Mouse (Mus musculus) heart, postnatal 25 days (tissue): ENCODE measurements around the gene Itpkc. TPM values are rescaled to one million over a fixed set of nuclear protein-coding genes. Genes with fewer than 3 reads are reported as not detected.
A peak's percentile ranks its signal among the peaks of the same experiment; 100 is the strongest.

Experiments
- DNase-seq: peaks from one replicate; pipeline ENCODE4 v3.0.0; 2022; ENCODE audit warnings: low spot score
- intact Hi-C: fragments of 180-260 bp; cut with DNase I; formaldehyde crosslinking; loops from one replicate; pipeline ENCODE4 v1.15.1; 2025
- total RNA-seq, 2 experiments: library from RNA; stranded (reverse); gene quantifications; 2 replicates each; pipeline ENCODE4 v1.2.3; 2021

Itpkc gene
- total RNA-seq, 2 experiments from 2014 or later: 4.4 to 4.7 TPM

DNA sequence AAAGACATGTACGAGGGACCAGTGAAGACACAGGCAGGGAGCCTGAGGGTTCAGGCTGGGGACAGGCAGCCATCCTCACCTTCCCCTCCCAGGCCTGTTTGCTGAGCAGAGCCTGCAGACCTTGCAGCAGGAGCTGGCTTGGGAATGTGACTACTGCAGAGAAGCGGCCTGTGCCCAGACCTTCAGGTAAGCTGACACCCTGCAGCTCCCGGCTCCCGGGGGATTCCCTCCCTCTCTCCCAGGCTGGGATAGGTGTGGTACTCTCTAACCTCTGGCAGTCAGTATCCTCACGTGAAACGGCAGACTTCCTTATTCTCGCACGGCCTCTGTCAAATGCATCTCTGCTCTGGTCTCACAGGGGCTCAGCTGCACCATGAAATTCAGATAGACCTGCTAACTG is 14.8 kb upstream of the Itpkc start:
- DNase-seq: no peak
- intact Hi-C loops: no loop called here

DNA sequence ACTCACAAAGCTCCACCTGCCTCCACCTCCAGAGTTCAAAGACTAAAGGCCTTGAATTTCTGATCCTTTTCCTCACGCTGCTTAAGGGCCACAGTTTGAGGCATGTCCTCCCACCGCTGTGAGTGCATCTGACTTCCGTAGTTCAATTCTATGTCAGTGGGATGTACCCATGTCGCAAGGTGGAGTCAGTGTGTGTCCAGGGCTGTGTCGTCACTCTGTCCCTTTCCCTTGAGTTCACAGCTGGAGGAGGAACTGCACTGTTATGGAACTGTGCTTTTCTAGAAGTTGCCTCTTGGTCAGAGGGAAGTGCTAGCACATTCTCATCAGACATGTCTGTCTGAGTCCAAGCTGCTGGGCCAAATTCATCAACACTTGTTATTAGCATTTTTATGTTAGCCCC is 10.1 kb upstream of the Itpkc start:
- intact Hi-C loops: no loop called here
- DNase-seq: no peak

DNA sequence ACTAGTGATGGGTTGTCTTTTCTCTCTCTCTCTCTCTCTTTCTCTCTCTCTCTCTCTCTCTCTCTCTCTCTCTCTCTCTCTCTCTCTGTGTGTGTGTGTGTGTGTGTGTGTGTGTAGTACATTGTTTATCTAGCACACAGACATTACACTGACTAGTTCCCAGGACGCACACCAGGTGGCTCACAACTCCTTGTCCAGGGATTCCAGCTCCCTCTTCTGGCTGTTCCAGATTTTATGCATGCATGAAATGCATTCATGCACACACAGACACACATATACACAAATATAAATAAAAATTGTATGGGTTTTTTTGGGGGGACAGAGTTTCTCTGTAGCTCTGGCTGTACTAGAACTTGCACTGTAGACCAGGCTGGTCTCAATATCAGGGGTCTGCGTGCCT is 9.1 kb upstream of the Itpkc start:
- intact Hi-C loops: no loop called here
- no peak for DNase-seq

DNA sequence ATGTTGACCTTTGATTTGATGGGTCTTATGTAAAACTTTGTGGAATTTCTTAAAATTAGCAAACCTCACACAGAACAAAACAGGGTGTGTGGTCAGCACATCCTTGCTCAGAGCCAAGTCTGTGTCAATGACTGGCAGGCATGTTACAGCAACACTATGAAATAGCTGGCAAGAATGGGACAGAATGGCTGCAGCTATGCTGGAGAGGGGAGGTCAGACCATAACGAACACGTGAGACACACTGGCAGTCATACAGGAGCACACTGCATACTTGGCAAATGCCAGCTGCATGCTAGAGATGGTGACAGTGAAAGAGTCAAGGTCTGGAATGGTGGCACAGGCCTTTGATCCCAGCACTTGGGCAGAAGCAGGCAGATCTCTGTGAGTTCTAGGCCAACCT is 7.3 kb upstream of the Itpkc start:
- DNase-seq: no peak
- intact Hi-C loops: no loop called here

DNA sequence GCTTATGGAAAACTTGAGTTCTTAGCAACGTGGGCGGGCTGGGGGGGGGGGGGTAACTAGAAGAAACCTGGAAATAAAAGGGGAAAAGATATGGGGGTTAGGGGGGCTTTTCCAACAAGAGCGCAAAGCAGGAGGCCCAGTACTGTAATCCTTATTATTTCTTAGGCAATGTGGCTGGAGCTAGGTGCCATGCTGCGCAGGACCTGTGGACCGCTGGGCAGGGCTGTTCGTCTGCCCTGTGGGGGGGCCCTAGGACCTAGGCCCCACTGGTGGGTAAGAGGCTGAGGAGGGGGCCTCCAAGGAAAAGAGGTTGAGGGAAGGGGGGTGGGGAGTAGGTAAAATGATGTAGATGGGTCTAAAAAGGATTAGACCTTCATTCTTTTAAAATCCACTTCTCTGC is 4.8 kb upstream of the Itpkc start:
- intact Hi-C loops: no loop called here
- no peak for DNase-seq

DNA sequence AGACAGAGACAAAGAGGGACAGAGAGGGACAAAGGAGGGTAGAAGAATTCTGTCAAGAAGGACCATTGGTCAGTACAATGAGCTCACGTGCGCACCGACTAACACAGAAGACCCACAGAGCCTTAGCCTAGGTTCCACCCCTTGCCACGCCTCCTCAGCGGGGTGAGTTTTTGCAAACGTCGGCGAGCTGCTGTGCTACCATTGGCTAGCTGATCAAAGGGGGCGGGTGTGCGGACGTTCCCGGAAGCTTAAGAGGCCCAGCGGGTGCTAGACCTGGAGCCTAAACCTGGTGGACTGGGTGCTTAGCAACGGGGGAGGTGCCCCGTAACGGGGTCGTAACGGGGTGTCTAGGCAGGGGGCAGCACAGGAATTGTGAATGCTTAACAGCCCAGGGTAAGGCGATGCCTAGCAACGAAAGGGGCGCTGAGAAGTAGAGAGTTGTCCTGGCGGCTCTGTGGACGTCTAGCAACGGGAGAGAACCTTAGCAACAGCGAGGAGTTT is 4.4 kb upstream of the Itpkc start, which contains the start of gene Coq8b:
Coq8b (plus strand) TSS at position 243 of the 501 bp plus-strand sequence.
- DNase-seq: peak; percentile 92
- intact Hi-C loops: no loop called here

DNA sequence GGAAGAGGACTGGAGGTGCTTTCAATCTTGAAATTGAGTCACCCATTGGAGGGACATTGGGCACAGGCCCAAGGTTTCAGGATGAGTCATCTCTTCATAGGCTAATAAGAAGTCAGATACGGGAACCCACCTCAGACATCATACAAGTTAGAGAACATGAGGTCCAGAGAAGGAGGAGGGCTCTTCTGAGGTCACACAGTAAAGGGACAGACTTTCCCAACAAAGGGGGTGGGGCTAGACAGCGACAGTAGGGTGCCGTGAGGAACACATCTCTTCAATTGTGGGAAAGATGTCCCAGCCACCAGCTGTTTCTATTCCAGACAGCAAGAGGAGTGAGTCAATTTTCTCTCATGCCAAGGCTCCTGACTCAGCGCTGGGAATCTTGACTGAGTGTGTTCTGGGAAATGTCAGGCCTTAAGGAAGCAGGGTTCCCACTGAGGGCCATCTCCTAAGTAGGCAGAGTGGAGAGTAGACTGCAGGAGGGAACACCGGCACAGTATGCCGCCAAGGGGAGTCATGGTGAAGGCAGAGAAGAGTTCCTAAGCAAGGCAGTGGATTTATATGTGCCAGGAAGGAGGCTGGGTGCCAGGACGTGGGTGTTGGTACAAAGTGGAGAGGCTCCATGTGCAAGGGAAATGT is 3.4 kb upstream of the Itpkc start:
- intact Hi-C loops: no loop called here
- peak; percentile 65 for DNase-seq

DNA sequence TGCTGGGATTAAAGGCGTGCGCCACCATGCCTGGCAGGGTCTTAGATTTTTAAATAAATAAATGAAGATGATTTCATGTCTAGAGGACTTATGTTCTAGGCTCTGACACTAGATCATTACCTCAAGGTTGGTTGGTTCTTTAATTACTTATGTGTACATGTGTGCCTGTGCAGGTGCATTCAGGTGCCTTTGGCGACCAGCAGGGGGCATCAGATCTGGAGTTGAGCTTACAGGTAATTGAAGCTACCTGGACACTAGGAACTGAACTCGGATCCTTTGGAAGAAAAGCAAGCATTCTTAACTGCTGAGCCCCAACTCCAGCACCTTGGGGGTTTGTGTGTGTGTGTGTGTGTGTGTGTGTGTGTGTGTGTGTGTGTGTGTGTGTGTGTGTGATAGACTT is 2.3 kb upstream of the Itpkc start:
- intact Hi-C loops: no loop called here
- no peak for DNase-seq

DNA sequence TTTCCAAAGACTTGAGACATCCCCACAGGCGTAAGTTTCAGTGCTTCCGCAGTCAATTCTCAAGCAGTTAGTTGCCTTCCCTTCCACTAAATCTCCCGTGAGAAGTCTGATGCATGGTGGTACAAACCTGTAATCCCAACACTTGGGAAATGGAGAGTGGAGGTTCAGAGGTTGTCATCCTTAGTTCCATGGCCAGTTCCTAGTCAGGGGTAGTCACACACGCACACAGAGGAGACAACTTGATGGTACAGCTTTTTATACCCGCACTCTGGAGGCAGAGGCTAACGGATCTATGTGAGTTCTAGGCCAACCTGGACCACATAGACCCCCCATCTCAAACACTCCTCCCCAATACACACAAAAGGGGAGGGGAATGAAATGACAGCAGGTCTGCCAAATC is 404 bp upstream of the Itpkc start:
- intact Hi-C loops: no loop called here

DNA sequence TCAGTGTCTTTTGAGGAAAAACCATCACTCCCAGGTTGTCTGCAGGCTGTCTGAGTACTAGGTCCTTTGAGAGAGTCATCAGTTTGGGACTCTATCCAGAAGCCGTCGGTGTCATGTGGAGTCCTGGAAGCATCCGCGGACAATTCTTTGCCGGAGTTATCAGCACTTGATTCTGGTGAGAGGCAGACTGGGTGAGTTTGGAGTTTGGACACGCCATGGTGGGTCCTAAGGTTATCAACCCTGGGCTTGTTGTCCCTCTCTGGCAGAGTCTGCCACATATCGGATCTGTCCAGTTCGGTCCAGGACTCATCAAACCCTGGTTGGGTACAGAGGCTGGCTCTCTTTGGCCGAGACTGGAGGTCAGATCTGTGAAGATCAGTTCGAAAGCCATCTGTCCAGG is 785 bp downstream of the Itpkc start:
- intact Hi-C loops: loop anchor here (2.0 kb wide), 1 partner anchor 25 kb away; no protein-coding TSS in a partner anchor
- DNase-seq: no peak

More for the DNA sequence above, 404 bp upstream of the Itpkc start:
- no peak for DNase-seq

DNA sequence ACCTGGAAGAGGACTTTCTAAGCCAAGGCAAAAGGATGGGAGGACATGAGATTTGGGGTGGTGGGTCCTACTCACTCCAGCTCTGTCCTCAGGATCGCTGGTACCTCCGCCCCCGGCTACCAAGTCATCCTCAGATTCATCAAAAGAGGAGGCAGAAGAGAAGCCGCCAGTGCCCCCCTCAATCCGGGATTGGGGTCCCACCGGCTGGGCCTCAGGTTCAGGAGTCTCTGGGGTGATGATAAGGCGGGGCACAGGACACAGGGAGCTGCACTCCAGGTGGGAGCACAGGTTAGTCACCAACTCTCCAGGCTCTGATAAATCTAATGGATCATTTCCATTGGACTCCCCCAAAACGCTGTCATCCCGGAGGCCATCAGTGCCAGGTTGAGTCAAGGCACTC is 1.2 kb downstream of the Itpkc start:
- intact Hi-C loops: loop anchor here (2.0 kb wide), 1 partner anchor 24 kb away; no protein-coding TSS in a partner anchor
- no peak for DNase-seq

DNA sequence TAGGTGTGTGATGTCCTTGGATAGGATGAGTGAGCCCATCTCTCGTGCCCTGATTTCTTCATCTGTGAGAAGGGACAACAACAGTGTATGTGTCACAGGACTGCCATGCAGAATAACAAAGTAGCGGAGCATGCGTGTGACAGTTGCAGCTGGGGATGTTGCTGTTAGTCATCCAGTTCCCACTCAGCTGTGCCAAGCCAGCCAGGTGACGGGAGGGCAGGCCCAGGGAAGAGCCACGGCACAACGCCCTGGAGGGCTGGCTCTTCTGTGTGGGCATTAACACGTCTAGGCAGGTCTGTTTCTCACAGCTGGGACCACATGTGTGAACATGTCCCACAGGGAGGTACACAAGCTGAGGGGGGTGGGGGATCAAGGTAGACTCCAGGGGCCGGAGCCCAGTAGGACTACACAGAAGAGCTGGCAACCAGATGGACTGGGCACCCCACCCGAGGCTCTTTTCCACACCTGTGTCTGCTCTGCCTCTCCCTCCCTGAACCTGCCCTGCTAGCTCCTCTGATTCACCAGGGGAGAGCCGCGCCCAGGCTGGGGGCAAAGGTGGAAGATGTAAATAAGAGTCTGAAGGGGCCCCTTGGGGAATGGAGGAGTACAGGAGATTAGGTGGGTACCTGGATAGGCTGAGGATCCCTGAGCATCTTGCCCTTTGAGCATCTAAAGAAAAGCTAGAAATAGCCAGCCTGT is 3.4 kb downstream of the Itpkc start:
- intact Hi-C loops: no loop called here
- DNase-seq: no peak

DNA sequence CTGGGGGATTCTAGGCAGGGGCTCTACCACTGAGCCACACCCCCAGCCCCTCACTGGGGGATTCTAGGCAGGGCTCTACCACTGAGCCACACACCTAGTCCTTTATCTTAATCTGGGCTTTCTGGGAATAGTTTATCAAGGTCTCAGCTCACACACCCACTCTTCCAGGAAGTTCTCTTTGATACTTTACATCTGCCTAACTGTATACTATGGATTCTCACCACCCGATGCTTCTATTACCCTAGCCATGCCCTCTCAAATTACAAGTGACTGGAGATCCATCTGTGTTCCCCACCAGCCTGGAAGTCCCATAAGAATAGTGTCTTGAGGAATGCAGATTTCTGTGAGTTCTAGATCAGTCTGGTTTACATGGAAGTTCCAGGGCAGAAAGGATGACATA is 5.9 kb downstream of the Itpkc start:
- DNase-seq: no peak
- intact Hi-C loops: no loop called here

DNA sequence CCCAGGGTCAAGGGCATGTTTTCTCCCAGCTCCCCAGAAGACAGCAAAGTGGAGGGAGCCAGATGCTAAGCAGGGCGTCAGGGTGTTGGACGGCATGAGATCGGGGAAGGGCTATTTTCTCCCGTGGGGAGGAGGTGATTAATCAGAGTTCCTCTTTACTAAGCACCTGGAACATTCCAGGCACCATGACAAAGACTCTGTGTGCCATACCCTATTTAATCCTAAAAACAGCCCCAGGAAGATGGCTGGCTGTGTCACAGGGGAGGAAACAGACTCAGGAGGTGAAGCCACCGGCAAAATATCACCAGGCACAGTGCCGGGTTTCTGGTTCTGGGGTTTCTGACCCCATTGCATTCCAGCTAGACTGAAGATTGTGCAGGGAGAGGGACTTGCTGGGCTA is 6.5 kb downstream of the Itpkc start:
- intact Hi-C loops: no loop called here
- no peak for DNase-seq

DNA sequence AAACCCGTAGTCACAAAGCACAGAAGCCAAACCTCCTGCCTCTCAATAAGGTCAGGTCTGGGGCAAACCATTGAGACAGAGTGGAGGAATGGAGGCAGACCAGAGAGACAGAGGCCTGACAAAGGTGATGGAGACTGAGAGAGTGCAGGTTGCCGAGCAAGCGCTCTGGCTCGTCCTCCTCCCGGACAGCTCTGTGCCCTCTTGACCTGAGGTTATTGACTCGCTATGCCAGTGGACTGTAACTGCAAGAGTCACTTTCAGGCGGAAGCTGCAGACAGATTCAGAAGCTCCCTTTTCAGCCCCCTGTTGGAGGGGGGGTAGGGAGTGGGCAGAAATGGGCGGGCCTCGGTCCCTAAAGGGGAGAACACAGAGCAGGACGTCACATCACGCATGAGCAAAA is 8.5 kb downstream of the Itpkc start:
- DNase-seq: no peak
- intact Hi-C loops: no loop called here

DNA sequence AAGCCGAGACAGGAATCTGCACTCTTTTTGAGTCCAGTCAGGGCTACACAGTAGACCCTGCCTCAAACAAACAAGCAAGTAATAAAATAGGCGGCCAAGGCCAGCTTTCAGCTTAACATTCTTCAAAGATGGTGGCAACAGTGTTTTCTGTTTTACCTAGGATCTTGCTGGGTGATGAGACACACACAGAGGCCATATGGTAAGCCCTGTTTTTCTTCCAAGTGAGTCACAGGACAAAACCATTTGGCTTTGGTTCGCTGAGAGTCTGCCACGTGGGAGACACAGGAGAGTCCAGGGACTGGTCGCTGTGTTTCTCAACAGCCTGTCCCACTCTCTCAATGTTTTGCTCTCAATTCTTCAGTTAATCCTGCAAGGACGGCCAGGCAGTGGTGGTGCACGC is 9.9 kb downstream of the Itpkc start:
- no peak for DNase-seq
- intact Hi-C loops: no loop called here

DNA sequence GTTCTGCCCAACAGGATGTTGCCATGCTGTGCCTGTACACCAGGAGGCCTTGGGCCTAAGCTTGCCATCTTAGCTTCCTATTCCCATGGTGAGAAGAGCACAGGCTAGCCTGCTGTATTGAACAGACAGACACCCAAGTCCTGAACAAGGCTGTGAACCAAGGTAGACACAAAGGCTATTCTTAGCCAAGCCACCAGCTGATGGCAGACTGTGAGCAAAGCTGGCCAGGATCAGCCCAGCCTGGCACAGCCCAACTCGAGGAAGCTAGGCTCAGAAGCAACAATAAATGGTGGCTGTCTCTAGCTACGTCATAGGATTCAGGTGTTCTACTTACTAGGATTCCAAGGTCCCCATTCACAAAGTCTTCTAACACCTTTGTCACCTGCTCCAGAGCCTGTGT is 15.8 kb downstream of the Itpkc start:
- intact Hi-C loops: no loop called here
- no peak for DNase-seq

DNA sequence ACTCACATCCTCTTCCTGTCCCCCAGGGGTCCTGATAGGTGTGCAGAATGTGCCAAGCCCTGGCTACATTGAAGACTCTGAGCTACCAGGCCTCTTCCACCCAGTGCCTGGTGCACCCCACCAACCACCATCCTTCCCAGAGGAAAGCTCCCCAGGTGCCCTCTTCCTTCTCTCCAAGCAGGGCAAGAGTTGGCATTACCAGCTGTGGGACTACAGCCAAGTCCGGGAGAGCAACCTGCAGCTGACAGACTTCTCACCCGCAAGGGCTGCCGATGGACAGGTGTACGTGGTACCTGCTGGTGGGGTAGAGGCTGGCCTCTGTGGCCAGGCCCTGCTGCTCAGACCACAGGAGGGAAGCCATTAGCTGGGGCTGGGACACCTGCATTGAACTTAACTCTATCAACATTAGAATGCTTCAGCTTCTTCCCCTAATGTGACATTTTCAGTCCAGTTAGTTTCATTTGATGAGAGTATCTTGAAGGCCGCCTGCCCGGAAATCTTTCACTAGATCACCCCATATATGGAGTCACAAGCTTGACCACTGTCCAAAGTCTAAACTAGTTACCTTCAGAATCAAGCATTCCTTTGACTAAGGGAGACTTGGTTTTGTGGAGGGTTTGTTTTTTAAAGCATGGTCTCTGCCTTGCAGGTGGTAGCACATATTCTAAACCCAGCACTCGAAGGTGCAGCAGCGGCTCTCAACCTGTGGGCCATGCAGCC is 24.6 kb downstream of the Itpkc start:
- DNase-seq: no peak
- intact Hi-C loops: loop anchor here (2.0 kb wide), 1 partner anchor 23 kb away; no protein-coding TSS in a partner anchor

DNA sequence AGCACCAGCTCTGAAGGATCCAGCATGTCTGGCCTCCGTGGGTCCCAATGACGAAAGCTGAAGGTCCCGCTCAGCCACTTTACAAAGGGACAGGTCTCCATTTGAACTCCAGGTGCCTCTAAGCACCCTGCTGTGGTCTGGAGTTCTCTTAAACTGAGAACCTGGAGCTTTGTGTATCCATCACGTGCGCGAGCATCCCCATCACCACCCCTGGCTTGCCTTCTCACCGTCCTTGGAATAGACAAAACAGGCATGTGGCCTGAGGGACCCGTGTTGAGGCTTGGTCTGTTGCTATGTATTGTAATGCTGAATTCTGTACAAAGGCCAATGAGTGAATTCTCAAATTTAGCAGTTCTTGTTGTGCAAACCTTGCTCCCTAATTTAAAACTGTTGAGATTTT is 29.7 kb downstream of the Itpkc start:
- intact Hi-C loops: no loop called here

DNA sequence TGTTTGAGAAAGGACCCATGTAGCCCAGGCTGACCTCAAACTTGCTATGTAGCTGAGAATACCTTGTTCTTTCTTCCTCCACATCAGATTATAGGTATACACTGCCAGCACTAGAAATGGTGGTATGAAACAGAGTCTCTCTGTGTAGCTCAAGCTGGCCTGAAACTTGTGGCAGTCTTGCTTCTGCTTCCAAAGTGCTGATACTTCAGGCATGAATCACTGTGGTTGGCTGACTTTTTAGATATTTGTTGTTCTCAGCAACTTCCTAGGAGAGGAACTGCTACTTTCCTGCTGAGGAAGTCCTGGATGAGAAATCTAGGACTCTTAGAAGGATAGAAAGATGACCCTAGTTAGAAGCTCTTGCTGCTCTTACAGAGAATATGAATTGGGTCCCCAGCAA is 30.1 kb downstream of the Itpkc start:
- DNase-seq: no peak
- intact Hi-C loops: no loop called here

More for the DNA sequence above, 29.7 kb downstream of the Itpkc start:
- DNase-seq: no peak

DNA sequence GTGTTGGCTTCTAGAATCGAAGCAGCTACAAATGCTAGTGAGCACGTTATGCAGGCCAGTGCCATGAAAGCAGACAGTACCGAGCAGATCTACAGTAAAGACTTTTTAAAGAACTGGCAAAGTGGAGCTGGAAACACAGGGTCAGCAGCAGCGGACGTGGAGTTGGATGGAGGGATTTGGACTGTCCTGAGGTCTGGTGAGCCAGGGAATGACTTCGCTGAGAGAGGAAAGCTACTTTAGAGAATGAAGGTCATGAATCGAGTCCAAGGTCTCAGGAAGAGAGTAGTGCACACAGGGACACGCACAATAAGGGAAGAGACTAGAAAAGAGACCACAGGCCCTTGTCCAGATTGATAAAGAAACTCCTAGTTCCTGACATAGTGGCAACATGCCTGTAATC is 30.8 kb downstream of the Itpkc start:
- intact Hi-C loops: no loop called here
- no peak for DNase-seq
